Mouse (Mus musculus): Measurements from ENCODE around the gene A630010A05Rik. TPM values are rescaled to one million over a fixed set of nuclear protein-coding genes. Genes with fewer than 3 reads are reported as not detected.
"Not testable (repeated sequence)": the region's sequence is repeated elsewhere in the genome, so short reads cannot be mapped to it uniquely, and the experiment has no call there.

A630010A05Rik gene
- polyA plus RNA-seq (2016; fragmentation: Nextera tagmentation; extraction: Ambion mirVana): not detected in 2 replicates

DNA sequence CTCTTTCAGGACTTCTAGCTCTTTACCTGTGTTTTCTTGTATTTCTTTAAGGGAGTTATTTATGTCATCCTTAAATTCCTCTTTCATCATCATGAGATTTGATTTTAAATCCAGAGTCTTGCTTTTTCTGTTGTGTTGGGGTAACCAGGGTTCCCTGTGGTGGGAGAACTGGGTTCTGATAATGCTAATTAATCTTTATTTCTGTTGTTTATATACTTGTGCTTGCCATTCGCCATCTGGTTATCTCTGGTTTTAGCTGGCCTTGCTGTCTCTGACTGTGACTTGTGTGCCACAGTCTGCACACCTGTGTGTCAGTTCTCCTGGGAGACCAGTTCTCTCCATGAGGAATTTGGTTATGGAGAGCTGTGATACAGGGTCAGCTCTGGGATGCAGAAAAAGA is at the start of gene A630010A05Rik:
Gene A630010A05Rik (plus strand): TSS at position 301 of the 400 bp plus-strand sequence.
- Histone ChIP-seq H3K27ac (no peak within 1 kb of the TSS), H3K4me1 (replicated peaks) (no peaks in the 10 kb centered on the region), H3K27me3 (ENCODE audit: insufficient read depth, poor library complexity, severe bottlenecking) (no peaks in the 10 kb centered on the region), H3K36me3 (no peaks in the 10 kb centered on the region), H3K4me3 (no peak within 1 kb of the TSS), H3K9me3 (no peaks in the 10 kb centered on the region)
- DNase-seq (ENCODE audit: low spot score): no peak
- WGBS: 86% methylated on average over 1 of the region's 1 CpGs

DNA sequence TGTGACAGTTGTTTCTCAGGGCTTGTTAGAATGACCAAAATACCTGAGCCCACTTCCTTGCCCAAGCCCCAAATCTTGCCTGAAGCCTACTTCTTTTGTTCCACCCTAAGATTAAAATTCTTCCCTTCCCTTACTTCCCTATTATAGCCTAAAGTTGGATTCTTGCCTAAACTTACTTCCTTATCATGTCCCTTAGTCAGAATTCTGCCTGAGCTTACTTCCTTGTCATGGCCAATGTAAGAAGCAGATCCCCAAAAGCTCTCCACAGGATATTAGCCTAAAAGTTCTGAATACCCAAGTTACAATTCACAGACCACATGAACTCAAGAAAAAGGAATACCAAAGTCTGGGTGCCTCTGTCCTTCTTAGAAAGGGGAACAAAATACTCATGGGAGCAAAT is 26.4 kb upstream of the A630010A05Rik start:
- DNase-seq (ENCODE audit: low spot score): no peak
- H3K27ac ChIP-seq: no peak overlapping the region
- H3K4me1 ChIP-seq (replicated peaks): no peaks in the 10 kb centered on the region
- no peaks in the 10 kb centered on the region for H3K36me3 ChIP-seq
- H3K27me3 ChIP-seq (ENCODE audit: insufficient read depth, poor library complexity, severe bottlenecking): no peaks in the 10 kb centered on the region
- H3K4me3 ChIP-seq: no peak overlapping the region
- H3K9me3 ChIP-seq: no peaks in the 10 kb centered on the region

DNA sequence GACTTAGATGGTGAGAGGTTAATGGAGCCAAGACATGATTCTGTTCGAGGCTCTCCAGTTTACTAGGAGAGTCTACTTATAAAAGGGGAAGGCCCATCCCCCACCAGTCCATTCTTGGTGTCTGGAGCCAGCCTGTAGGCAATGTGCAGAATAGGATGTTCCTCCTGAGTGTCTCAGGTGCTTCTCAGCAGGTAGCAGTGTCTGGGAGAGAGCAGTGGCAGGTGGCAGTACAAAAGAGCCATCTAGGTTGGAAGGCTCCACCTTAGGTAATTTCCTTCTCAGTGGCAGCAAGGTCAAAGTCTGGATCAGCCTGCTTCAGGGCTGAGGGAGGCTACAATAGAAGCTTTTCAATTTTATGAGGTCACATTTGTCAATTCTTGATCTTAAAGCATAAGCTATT is 4.9 kb upstream of the A630010A05Rik start:
- H3K27me3 ChIP-seq (ENCODE audit: insufficient read depth, poor library complexity, severe bottlenecking); H3K4me3 ChIP-seq; H3K4me1 ChIP-seq (replicated peaks); H3K36me3 ChIP-seq; H3K27ac ChIP-seq; H3K9me3 ChIP-seq; DNase-seq (ENCODE audit: low spot score): not testable (repeated sequence)
- WGBS: 55% methylated on average over 1 of the region's 1 CpGs

Other genes starting within 250 kb of the A630010A05Rik start
- 143 and 164 TPM in 2 replicates for gene Fopnl, start 244.9 kb upstream of the A630010A05Rik start, polyA plus RNA-seq (2016; fragmentation: Nextera tagmentation; extraction: Ambion mirVana)
- gene Abcc1, start 200.8 kb upstream of the A630010A05Rik start, polyA plus RNA-seq (2016; fragmentation: Nextera tagmentation; extraction: Ambion mirVana): 8.3 and 9.9 TPM in 2 replicates